Mouse (Mus musculus) liver, adult 2 months (tissue): ENCODE data around the gene Cadm3.

Experiments used
- CTCF ChIP-seq: fragments of 200-500 bp; IDR thresholded peaks from 2 replicates; pipeline ENCODE4 v1.5.1; 2011; ENCODE audit warnings: low read depth, low read length, control low read depth
- POLR2A ChIP-seq: fragments of 200-500 bp; IDR thresholded peaks from 2 replicates; pipeline ENCODE4 v1.6.1; 2011; ENCODE audit warnings: low read length, control low read depth; ENCODE audit not compliant: insufficient read depth; ENCODE audit errors: extremely low read depth

- TF ChIP-seq POLR2A (no peak), CTCF (peak; percentile 63; the same call in 1 of the 2 replicates)
Measured at GRCm38 (mm10) chr1:173323839-173324585, 43.5 kb downstream of the Cadm3 start.
